8 mouse cellular contexts compared by ENCODE assay signal in genomic region chr3:88621537-88622112, GRCm38 (mm10). TPM values are rescaled to one million over a fixed set of nuclear protein-coding genes. Genes with fewer than 3 reads are reported as not detected.
DNase-seq lines count a peak whose midpoint lies in the region; ATAC-seq and TF ChIP-seq lines count a peak whose summit lies in the region.

No protein-coding gene starts in this region.

- H3K4me1 ChIP-seq in bone marrow macrophage, adult 2 months (ENCODE audit: control insufficient read depth, insufficient read depth, low read length): peaks cover 58% of the 10 kb centered on the region
- peaks cover 15 to 49% of the 10 kb centered on the region in 2 experiments for H3K4me1 ChIP-seq in liver, embryonic 14.5 days (replicated peaks; ENCODE audit: control insufficient read depth in 2 of 2, insufficient read depth in 2 of 2, low read length in 1 of 2)
- H3K4me1 ChIP-seq in neural tube, embryonic 14.5 days (ENCODE audit: control insufficient read depth, insufficient read depth, low read length): peaks cover 24% of the 10 kb centered on the region

- H3K4me3 ChIP-seq in layer of hippocampus, adult 2 months: peak overlapping the region; percentile 76
- H3K4me3 ChIP-seq in bone marrow macrophage, adult 2 months (ENCODE audit: insufficient read depth, low read length): peak overlapping the region; percentile 85
- H3K4me3 ChIP-seq in gastrocnemius, adult 2 months: peak overlapping the region; percentile 89
- peak overlapping the region; percentile 56 to 80 for H3K4me3 ChIP-seq in liver, embryonic 14.5 days (ENCODE audit: insufficient read depth in 1 of 2, low read depth in 2 of 2, low read length in 2 of 2)
- peak overlapping the region; percentile 96 for H3K4me3 ChIP-seq in neural tube, embryonic 14.5 days (ENCODE audit: low read depth, low read length)

- no peaks in the 10 kb centered on the region for H3K36me3 ChIP-seq in liver, embryonic 14.5 days (replicated peaks; ENCODE audit: control insufficient read depth, insufficient read depth, low read depth)
- no peaks in the 10 kb centered on the region for H3K36me3 ChIP-seq in neural tube, embryonic 14.5 days (ENCODE audit: control insufficient read depth, insufficient read depth, low read length)

- no peak for TF ChIP-seq CTCF in layer of hippocampus, adult 2 months (conservative IDR thresholded peaks at IDR 0.05)
- TF ChIP-seq CTCF in bone marrow macrophage, adult 2 months (IDR thresholded peaks at IDR 0.05; ENCODE audit: low read depth, low read length): no peak
- no peak for TF ChIP-seq CTCF in gastrocnemius, adult 2 months (IDR thresholded peaks at IDR 0.05)
- TF ChIP-seq CTCF in liver, embryonic 14.5 days (IDR thresholded peaks at IDR 0.05; ENCODE audit: low read depth): no peak

- intact Hi-C loops in gastrocnemius, adult 2 months (cut with DNase I): no loop called here

- no peak for DNase-seq in layer of hippocampus, adult 2 months (ENCODE audit: low spot score in 2 of 2)
- no peak for DNase-seq in layer of hippocampus, adult 8-10 months (ENCODE audit: low spot score in 2 of 2)
- peak; percentile 77 for DNase-seq in gastrocnemius, adult 2 months
- DNase-seq in induced T-regulatory cell, adult 2 months (ENCODE audit: low read depth): peak; percentile 56
- DNase-seq in liver, embryonic 14.5 days (ENCODE audit: low read depth in 3 of 3, low spot score in 3 of 3): no peak
- DNase-seq in c-Kit-positive CD71-positive TER-119-positive erythroid progenitor cells, embryonic 14.5 days (ENCODE audit: low spot score): no peak

- under 1% methylated on average over 36 of the region's 36 CpGs for whole genome bisulfite sequencing in liver, embryonic 14.5 days (ENCODE audit: insufficient replicate concordance)
- WGBS in neural tube, embryonic 14.5 days: 0% methylated on average over 30 of the region's 36 CpGs

- no peaks in the 10 kb centered on the region for H3K9me3 ChIP-seq in liver, embryonic 14.5 days (ENCODE audit: control insufficient read depth, low read length)
- no peaks in the 10 kb centered on the region for H3K9me3 ChIP-seq in neural tube, embryonic 14.5 days (ENCODE audit: control insufficient read depth, low read length)

- peak overlapping the region; percentile 78 for H3K9ac ChIP-seq in liver, embryonic 14.5 days (replicated peaks)
- peak overlapping the region; percentile 96 for H3K9ac ChIP-seq in neural tube, embryonic 14.5 days (replicated peaks; ENCODE audit: low read depth, low read length)

- peak overlapping the region; percentile 98 for H3K4me2 ChIP-seq in liver, embryonic 14.5 days (ENCODE audit: low read depth)
- peak overlapping the region; percentile 95 for H3K4me2 ChIP-seq in neural tube, embryonic 14.5 days (ENCODE audit: low read depth, low read length)

- no peak; the same call in 1 of the 2 replicates for ATAC-seq in liver, embryonic 14.5 days (ENCODE audit: insufficient read depth)
- ATAC-seq in neural tube, embryonic 14.5 days (ENCODE audit: low read depth): peak; percentile 2; the same call in 1 of the 2 replicates

- H3K27ac ChIP-seq in layer of hippocampus, adult 2 months: peak overlapping the region; percentile 98
- peak overlapping the region; percentile 95 for H3K27ac ChIP-seq in bone marrow macrophage, adult 2 months (ENCODE audit: insufficient read depth, low read depth, low read length)
- H3K27ac ChIP-seq in gastrocnemius, adult 2 months: peak overlapping the region; percentile 95
- H3K27ac ChIP-seq in liver, embryonic 14.5 days: peak overlapping the region; percentile 59
- H3K27ac ChIP-seq in neural tube, embryonic 14.5 days (ENCODE audit: low read depth, low read length): peak overlapping the region; percentile 97

- H3K27me3 ChIP-seq in liver, embryonic 14.5 days (ENCODE audit: control insufficient read depth, insufficient read depth, low read length): no peaks in the 10 kb centered on the region
- no peaks in the 10 kb centered on the region for H3K27me3 ChIP-seq in neural tube, embryonic 14.5 days (ENCODE audit: control insufficient read depth, insufficient read depth, low read length)

- no peak for TF ChIP-seq EP300 in liver, embryonic 14.5 days (IDR thresholded peaks at IDR 0.05; ENCODE audit: low read depth)

- no peak for TF ChIP-seq POLR2A in bone marrow macrophage, adult 2 months (IDR thresholded peaks at IDR 0.05; ENCODE audit: borderline replicate concordance, low read depth, low read length)

RNA-seq across cellular contexts. Expression of gene Arhgef2, which starts 15.9 kb away (rescaled TPM):
- total RNA-seq in layer of hippocampus, adult 2 months (2021): 100 to 1,000 TPM; 268 to 283 TPM
- total RNA-seq in layer of hippocampus, adult 8-10 months (2022): 100 to 1,000 TPM; 210 to 272 (median 257) TPM
- polyA plus RNA-seq in bone marrow macrophage, adult 2 months (2012; ENCODE audit: insufficient read depth, insufficient read length, missing spikeins): 140 and 154 TPM in 2 replicates
- 10 to 100 TPM; 22.4 to 24.7 TPM for total RNA-seq in gastrocnemius, adult 2 months (2021)
- polyA plus RNA-seq in liver, embryonic 14.5 days (2012; rRNA removed): 8.5 and 8.9 TPM in 2 replicates
- 10.1 and 11.5 TPM in 2 replicates for polyA plus RNA-seq in liver, embryonic 14.5 days (2014; fragmentation: Nextera tagmentation; extraction: Ambion mirVana)
- 137 and 145 TPM in 2 replicates for polyA plus RNA-seq in neural tube, embryonic 14.5 days (2014; fragmentation: Nextera tagmentation; extraction: Ambion mirVana)

RNA-seq across cellular contexts. Expression of gene Rxfp4, which starts 31.3 kb away (rescaled TPM):
- total RNA-seq in layer of hippocampus, adult 2 months (2021): not detected
- not detected for total RNA-seq in layer of hippocampus, adult 8-10 months (2022)
- polyA plus RNA-seq in bone marrow macrophage, adult 2 months (2012; ENCODE audit: insufficient read depth, insufficient read length, missing spikeins): not detected in 2 replicates
- total RNA-seq in gastrocnemius, adult 2 months (2021): not detected
- not detected in 2 replicates for polyA plus RNA-seq in liver, embryonic 14.5 days (2012; rRNA removed)
- not detected in 2 replicates for polyA plus RNA-seq in liver, embryonic 14.5 days (2014; fragmentation: Nextera tagmentation; extraction: Ambion mirVana)
- not detected in 2 replicates for polyA plus RNA-seq in neural tube, embryonic 14.5 days (2014; fragmentation: Nextera tagmentation; extraction: Ambion mirVana)

RNA-seq across cellular contexts. Expression of gene Ssr2, which starts 45.9 kb away (rescaled TPM):
- total RNA-seq in layer of hippocampus, adult 2 months (2021): 10 to 100 TPM; 86.8 to 91.6 TPM
- total RNA-seq in layer of hippocampus, adult 8-10 months (2022): 10 to 100 TPM; 86.4 to 96.0 (median 90.1) TPM
- 71.3 and 83.2 TPM in 2 replicates for polyA plus RNA-seq in bone marrow macrophage, adult 2 months (2012; ENCODE audit: insufficient read depth, insufficient read length, missing spikeins)
- total RNA-seq in gastrocnemius, adult 2 months (2021): 10 to 100 TPM; 41.1 to 54.8 TPM
- polyA plus RNA-seq in liver, embryonic 14.5 days (2012; rRNA removed): 165 and 230 TPM in 2 replicates
- 168 and 173 TPM in 2 replicates for polyA plus RNA-seq in liver, embryonic 14.5 days (2014; fragmentation: Nextera tagmentation; extraction: Ambion mirVana)
- 127 and 143 TPM in 2 replicates for polyA plus RNA-seq in neural tube, embryonic 14.5 days (2014; fragmentation: Nextera tagmentation; extraction: Ambion mirVana)

Comparison
In these comparisons a context has a peak if more than half of its experiments do, and no peak if none do; other contexts are left out.
1. DNase-seq: peak in gastrocnemius, adult 2 months (single experiment) and induced T-regulatory cell, adult 2 months (single experiment); none in layer of hippocampus, adult 2 months (0 of 2), layer of hippocampus, adult 8-10 months (0 of 2), liver, embryonic 14.5 days (0 of 3) and c-Kit-positive CD71-positive TER-119-positive erythroid progenitor cells, embryonic 14.5 days (single experiment).
2. RNA of gene Arhgef2, which starts 15.9 kb away (total RNA-seq): 268 to 283 TPM in layer of hippocampus, adult 2 months and 210 to 272 TPM in layer of hippocampus, adult 8-10 months; 22.4 to 24.7 TPM in gastrocnemius, adult 2 months; every median in the first group is over 4 times any median in the second.
3. Peak in every context shown above with its lines, with median percentiles within 50 percentile points of each other: H3K27ac ChIP-seq and H3K4me3 ChIP-seq.